Mouse (Mus musculus) inflammation-experienced regulatory T-cells, adult 6 months (primary cell): ENCODE results near the gene Fam174a. TPM values are rescaled to one million over a fixed set of nuclear protein-coding genes. Genes with fewer than 3 reads are reported as not detected.

ENCODE experiments used
- ATAC-seq: one replicate; pipeline ENCODE4 v1.8.0; 2017
- polyA plus RNA-seq, 3 experiments: library from polyadenylated mRNA; unstranded; fragments of 100-300 nt; shearing (Covaris generic); gene quantifications; one replicate each; pipeline ENCODE4 v1.2.1; 2017

The Fam174a gene
- 1 to 10 TPM; 2.8 to 3.7 (median 3.0) TPM for polyA plus RNA-seq

GRCm38 (mm10) chr1:95313393-95314228, at the start of gene Fam174a:
Gene Fam174a (plus strand): TSS chr1:95313623.
- peak; percentile 94 for ATAC-seq

GRCm38 (mm10) chr1:95263843-95264242, 49.6 kb upstream of the Fam174a start:
- no peak for ATAC-seq

GRCm38 (mm10) chr1:95267950-95268724, 45.3 kb upstream of the Fam174a start:
- peak; percentile 86 for ATAC-seq

- no peak for ATAC-seq
These were observed 40.1 kb upstream of the Fam174a start for GRCm38 (mm10) chr1:95273321-95273720.

- ATAC-seq, result no peak
These were observed 5.1 kb upstream of the Fam174a start for GRCm38 (mm10) chr1:95308324-95308723.

- peak; percentile 18 for ATAC-seq
These were observed 769 bp downstream of the Fam174a start for GRCm38 (mm10) chr1:95314229-95314555.

GRCm38 (mm10) chr1:95315981-95316380, 2.6 kb downstream of the Fam174a start:
- ATAC-seq, result no peak

GRCm38 (mm10) chr1:95322219-95322618, 8.8 kb downstream of the Fam174a start:
- no peak for ATAC-seq

GRCm38 (mm10) chr1:95323004-95323403, 9.6 kb downstream of the Fam174a start:
- no peak for ATAC-seq

- ATAC-seq, result no peak
These were observed 13.4 kb downstream of the Fam174a start for GRCm38 (mm10) chr1:95326856-95327255.

- ATAC-seq, result no peak
These were observed 26.2 kb downstream of the Fam174a start for GRCm38 (mm10) chr1:95339618-95340017.

- ATAC-seq, result no peak
These were observed 28.8 kb downstream of the Fam174a start for GRCm38 (mm10) chr1:95342242-95342641.

- no peak for ATAC-seq
These were observed 30.4 kb downstream of the Fam174a start for GRCm38 (mm10) chr1:95343585-95344485.

- no peak for ATAC-seq
These were observed 40.7 kb downstream of the Fam174a start for GRCm38 (mm10) chr1:95354146-95354545.

- ATAC-seq, result no peak
These were observed 43.5 kb downstream of the Fam174a start for GRCm38 (mm10) chr1:95356904-95357303.

- no peak for ATAC-seq
These were observed 50.3 kb downstream of the Fam174a start for GRCm38 (mm10) chr1:95363692-95364091.

GRCm38 (mm10) chr1:95366616-95367373, 53.4 kb downstream of the Fam174a start:
- no peak for ATAC-seq

- ATAC-seq, result peak; percentile 50
These were observed 54.3 kb downstream of the Fam174a start for GRCm38 (mm10) chr1:95367748-95368147.

GRCm38 (mm10) chr1:95375443-95375842, 62.0 kb downstream of the Fam174a start:
- ATAC-seq, result no peak

- ATAC-seq, result no peak
These were observed 67.6 kb downstream of the Fam174a start for GRCm38 (mm10) chr1:95381028-95381427.
